Mouse (Mus musculus) erythroblast, embryonic 14.5 days (primary cell): Measurements from ENCODE around the gene Txnl4b.

Experiments used
- GATA1 ChIP-seq: IDR thresholded peaks from 2 replicates; pipeline ENCODE4 v1.6.1; 2012; ENCODE audit warnings: low read length, inconsistent platforms, mixed read lengths
- TAL1 ChIP-seq: IDR thresholded peaks from 3 replicates; pipeline ENCODE4 v1.6.1; 2012; ENCODE audit warnings: low read length, inconsistent platforms, mixed read lengths

- no peak for TF ChIP-seq TAL1
- no peak for TF ChIP-seq GATA1
Measured at GRCm38 (mm10) chr8:109584293-109584692, 18.6 kb downstream of the Txnl4b start.
